Mouse (Mus musculus) adrenal gland, adult 2 months (tissue): ENCODE data around the gene Gast. TPM values are rescaled to one million over a fixed set of nuclear protein-coding genes. Genes with fewer than 3 reads are reported as not detected.

Experiments
- DNase-seq: peaks from one replicate; pipeline ENCODE4 v3.0.0; 2021
- polyA plus RNA-seq: library from polyadenylated mRNA; depleted of rRNA; stranded (reverse); fragments of >200 nt; gene quantifications from 2 replicates; pipeline ENCODE4 v1.2.3, GENCODE M21; 2012; rRNA removed
- total RNA-seq, 2 experiments: library from RNA; stranded (reverse); gene quantifications; 2 replicates each; pipeline ENCODE4 v1.2.3; 2021

Gene Gast
- total and polyA plus RNA-seq, 3 experiments = not detected

DNA sequence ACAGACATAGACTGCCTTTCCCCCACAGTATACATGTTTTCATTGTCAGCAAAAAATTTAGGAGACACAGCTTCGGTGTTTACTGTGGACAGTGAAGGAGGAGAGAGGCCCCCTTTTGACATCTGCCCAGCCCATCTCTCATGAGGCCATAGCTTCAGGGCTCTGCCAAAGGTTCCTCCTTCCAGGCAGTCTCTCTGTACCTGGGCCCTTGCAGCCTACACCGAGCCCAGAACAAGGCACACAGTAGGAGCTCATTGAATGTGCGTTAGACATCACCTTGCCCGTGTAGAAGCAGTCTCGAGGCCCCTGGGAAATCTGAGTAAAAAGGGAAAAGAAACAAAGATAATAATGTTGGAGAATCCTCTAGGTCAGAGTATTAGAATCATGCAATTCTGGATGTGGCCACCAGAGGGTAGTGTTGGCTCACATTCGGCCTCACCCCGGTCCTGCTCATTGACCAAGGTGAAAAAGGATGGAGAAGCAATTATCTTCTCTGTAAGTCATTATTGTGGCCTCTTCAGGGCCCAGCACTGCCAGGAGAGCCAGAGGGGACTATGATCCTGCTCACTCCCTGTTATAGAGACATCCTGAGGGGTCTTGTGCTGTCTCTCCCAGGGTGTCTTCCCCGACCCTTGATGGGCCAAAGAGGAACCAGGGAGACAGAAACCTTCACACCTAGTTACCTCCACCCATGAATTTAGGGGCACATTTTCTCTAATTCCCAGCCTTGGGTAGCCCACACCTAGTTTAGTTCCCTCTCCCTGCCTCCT, 28.2 kb downstream of the Gast start:
- DNase-seq = peak; percentile 78

DNA sequence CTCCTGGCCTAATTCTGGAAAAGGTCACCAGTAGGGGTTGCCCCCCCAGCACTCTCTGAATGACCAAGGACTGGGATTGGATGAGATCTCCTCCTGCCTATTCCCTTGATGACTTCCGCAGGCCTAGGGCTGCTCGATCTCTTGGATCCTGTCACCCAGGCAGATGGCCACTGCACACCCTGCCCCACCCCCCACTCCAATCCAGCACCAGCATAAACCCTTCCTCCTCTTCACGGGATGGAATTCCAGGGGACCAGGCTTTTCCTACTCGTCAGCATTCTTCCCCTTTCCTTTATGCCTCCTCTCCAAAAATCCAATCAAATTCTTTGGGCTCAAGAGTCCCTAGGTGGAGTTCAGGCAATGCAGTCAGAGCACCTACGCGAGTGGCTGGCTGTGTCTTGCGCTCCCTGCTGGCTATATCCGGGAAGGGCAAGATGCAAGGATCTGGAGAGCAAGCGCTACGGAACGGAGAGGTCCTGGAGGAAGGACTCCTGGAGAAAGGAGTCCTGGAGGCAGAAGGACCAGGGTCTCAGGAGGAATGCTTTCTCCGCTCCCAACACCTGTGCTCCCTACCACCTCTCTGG, 28.9 kb downstream of the Gast start:
- peak; percentile 68 for DNase-seq

- DNase-seq = no peak
Observed at GRCm38 (mm10) chr11:100369145-100369544, 34.9 kb downstream of the Gast start.

- DNase-seq = no peak
Observed at GRCm38 (mm10) chr11:100369822-100370221, 35.6 kb downstream of the Gast start.

DNA sequence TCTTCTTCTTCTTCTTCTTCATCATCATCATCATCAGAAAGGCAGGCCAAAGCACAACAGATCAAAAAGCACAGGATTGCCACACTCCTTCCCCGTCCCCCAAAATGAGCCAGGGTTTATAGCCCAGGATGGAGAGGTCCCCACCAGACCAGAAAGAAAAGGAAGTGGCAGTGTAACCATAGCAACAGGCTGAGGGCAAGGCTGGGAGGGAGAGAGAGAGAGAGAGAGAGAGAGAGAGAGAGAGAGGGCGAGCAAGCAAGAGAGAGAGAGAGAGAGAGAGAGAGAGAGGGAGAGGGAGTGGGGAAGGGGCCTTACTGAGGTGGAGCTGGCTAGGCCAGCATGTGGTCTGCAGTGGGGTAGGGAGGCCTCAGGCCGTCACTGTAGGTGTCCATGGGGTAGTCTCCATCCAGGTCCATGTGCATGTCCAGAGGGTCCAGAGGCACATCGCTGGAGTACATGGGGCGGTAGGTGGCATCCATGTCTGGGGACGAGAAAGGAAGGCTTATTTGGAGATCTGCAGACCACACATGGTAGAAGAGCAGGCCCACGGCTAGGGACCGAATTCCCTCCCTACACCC, 37.9 kb downstream of the Gast start:
- DNase-seq = no peak

DNA sequence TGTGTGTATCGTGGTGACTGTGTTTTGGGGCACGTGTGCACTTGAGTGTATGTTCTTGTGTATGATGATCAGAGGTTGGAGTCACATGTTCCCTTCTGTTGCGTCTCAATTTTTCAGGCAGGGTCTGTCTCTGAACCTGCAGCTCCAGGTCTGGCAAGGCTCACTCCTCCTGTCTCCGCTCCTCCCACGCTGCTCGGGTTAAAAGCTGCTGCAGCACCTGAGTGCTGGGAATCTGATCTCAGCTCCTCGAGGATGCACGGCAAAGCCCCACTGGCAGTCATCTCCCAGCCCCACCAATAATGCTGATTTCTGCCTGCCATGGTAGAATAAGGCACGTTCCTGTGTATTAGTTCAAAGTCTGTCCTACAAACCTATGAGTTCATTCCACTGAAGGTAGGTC, 40.9 kb downstream of the Gast start:
- no peak for DNase-seq

GRCm38 (mm10) chr11:100376005-100376404, 41.8 kb downstream of the Gast start:
- no peak for DNase-seq

DNA sequence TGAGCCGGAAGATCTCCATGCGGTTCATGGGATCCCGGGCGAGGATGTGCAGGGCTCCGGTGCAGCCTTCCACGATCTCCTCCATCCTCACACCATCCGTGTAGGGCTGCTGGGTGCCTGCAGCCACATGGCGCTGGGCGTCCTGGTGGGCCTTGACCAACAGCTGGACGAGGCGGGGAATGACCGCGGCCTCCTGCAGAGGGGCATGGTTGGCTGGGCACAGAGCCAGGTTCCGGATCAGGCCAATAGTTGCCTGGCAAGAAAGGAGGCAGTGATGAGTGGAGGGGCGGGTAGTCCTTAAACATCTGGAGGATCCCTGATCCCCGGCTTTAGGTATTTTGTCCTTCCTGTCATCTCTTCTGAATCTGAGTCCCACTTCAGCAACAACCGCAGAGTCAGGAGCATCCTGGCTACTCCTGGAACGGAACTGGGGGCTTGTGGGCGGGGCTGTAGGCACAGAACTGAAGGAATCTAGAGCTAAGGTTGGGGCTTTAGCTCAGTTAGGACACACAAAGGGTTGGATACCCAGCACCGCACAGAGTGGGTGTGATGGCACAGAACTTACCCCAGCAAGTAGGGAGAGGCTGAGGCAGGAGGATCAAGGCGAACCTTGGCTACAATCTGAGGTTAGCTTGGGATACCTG, 42.7 kb downstream of the Gast start:
- DNase-seq = no peak

DNA sequence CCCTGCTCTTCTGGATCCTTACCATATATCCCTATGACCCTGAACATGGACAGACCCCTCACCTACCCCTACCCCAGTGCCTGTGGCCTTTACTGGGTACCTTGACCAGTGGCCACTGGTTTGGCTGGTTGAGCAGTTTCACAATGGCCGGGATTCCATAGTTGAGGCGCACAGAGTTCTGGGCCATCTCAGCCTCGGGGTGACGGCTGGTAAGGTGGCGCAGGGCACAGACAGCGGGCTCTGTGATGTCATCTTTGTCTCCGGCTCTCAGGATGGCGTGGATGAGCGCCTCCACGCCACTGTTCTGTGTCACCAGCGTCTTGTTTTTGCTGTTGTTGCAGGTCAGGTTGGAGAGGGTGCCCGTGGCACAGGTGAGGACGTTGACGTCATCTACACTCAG, 43.8 kb downstream of the Gast start:
- no peak for DNase-seq

GRCm38 (mm10) chr11:100378446-100378845, 44.2 kb downstream of the Gast start:
- DNase-seq = no peak

- no peak for DNase-seq
Observed at GRCm38 (mm10) chr11:100379311-100379710, 45.1 kb downstream of the Gast start.

DNA sequence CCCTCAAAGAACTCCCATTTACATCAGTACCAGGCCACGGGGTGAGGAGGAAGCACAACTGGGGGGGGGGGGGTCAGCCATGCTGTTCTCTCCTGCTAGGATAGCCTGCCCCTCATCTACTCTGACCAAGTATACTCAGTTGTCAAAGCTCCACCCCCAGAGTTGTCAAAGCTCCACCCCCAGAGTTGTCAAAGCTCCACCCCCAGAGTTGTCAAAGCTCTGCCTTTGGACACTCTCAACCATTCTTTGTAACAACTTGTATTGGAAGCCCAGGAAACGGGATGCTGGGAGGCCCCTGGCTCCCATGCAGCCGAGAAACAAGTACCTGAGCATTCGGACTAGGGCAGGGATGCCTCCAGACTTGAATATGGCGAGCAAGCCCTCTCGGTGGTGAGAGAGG, 48.5 kb downstream of the Gast start:
- no peak for DNase-seq

DNA sequence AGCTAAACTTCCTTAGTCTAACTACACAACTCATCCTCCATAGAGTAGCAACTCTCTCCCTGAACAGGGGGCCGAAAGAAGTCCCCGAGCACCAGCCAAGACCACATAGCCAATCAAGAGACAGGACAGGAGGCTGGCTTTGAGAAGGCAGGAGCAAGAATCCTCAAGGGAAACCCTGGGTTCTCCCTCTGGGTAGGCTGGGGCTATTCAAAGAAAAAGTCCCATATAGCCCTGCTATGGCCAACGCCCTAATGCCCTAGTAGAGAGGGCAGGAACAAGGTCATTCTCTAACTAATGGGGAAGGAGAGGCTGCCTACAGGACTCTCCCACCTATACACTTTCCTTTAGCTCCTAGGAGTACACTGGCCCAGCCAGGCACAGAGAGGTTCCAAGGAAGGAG, 50.8 kb downstream of the Gast start:
- DNase-seq = no peak

DNA sequence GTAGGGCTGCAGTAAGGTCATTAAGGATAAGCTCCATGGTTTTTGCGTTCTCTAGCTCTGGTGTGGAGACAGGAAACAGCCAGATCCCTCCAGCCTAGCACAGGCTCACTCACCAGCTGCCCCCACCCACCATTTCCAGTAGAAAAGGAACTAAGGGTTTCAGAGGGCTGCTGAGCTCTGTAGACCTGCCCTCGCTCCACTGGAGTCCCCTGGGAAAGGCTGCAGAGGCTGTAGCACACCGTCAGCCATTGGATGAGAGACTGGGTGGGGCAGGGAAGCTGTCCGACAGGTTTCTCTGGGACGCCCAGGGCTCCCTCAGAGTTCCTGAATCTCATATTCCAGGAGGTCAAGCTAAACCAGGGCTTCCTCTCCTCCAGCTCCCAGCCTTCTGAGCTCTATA, 52.4 kb downstream of the Gast start:
- no peak for DNase-seq

Other genes with a start within 250 kb of the Gast start
- gene Krt32, start 246.2 kb upstream of the Gast start, total RNA-seq = not detected
- not detected in 2 replicates for gene Krt32, start 246.2 kb upstream of the Gast start, polyA plus RNA-seq
- gene Krt35, start 238.2 kb upstream of the Gast start, total RNA-seq = not detected
- not detected in 2 replicates for gene Krt35, start 238.2 kb upstream of the Gast start, polyA plus RNA-seq
- gene Krt36, start 228.8 kb upstream of the Gast start, total RNA-seq = under 1 TPM; 0.28 to 0.43 TPM
- gene Krt36, start 228.8 kb upstream of the Gast start, polyA plus RNA-seq = 0.31 and 0.50 TPM in 2 replicates
- not detected for gene Krt13, start 212.8 kb upstream of the Gast start, total RNA-seq
- gene Krt13, start 212.8 kb upstream of the Gast start, polyA plus RNA-seq = not detected in 2 replicates
- not detected for gene Krt15, start 198.5 kb upstream of the Gast start, total RNA-seq
- gene Krt15, start 198.5 kb upstream of the Gast start, polyA plus RNA-seq = not detected in 2 replicates
- 1 to 10 TPM; 6.1 to 8.6 TPM for gene Krt19, start 185.7 kb upstream of the Gast start, total RNA-seq
- gene Krt19, start 185.7 kb upstream of the Gast start, polyA plus RNA-seq = 2.6 and 4.4 TPM in 2 replicates
- not detected for gene Krt9, start 141.2 kb upstream of the Gast start, total RNA-seq
- gene Krt9, start 141.2 kb upstream of the Gast start, polyA plus RNA-seq = not detected in 2 replicates
- under 1 TPM in 1 of 2 experiments, not detected in 1; 0.52 TPM for gene Krt14, start 126.9 kb upstream of the Gast start, total RNA-seq
- 0.12 and 0.13 TPM in 2 replicates for gene Krt14, start 126.9 kb upstream of the Gast start, polyA plus RNA-seq
- not detected for gene Krt16, start 85.5 kb upstream of the Gast start, total RNA-seq
- gene Krt16, start 85.5 kb upstream of the Gast start, polyA plus RNA-seq = not detected in 2 replicates
- not detected for gene Krt17, start 73.4 kb upstream of the Gast start, total RNA-seq
- gene Krt17, start 73.4 kb upstream of the Gast start, polyA plus RNA-seq = not detected in 2 replicates
- not detected for gene Krt42, start 64.5 kb upstream of the Gast start, total RNA-seq
- gene Krt42, start 64.5 kb upstream of the Gast start, polyA plus RNA-seq = 0.12 TPM in 1 of 2 replicates, not detected in the other
- 1,000 to 10,000 TPM; 1,002 to 1,252 TPM for gene Eif1, start 14.5 kb upstream of the Gast start, total RNA-seq
- gene Eif1, start 14.5 kb upstream of the Gast start, polyA plus RNA-seq = 121 and 147 TPM in 2 replicates
- 10 to 100 TPM; 34.6 to 62.1 TPM for gene Hap1, start 21.7 kb downstream of the Gast start, total RNA-seq
- 28.5 and 32.8 TPM in 2 replicates for gene Hap1, start 21.7 kb downstream of the Gast start, polyA plus RNA-seq
- 10 to 100 TPM; 67.0 to 94.3 TPM for gene Jup, start 63.4 kb downstream of the Gast start, total RNA-seq
- 275 and 284 TPM in 2 replicates for gene Jup, start 63.4 kb downstream of the Gast start, polyA plus RNA-seq
- gene P3h4, start 80.4 kb downstream of the Gast start, total RNA-seq = 10 to 100 TPM; 20.3 to 40.8 TPM
- 76.3 and 107 TPM in 2 replicates for gene P3h4, start 80.4 kb downstream of the Gast start, polyA plus RNA-seq
- gene Fkbp10, start 81.3 kb downstream of the Gast start, total RNA-seq = 10 to 100 TPM; 12.5 to 25.8 TPM
- gene Fkbp10, start 81.3 kb downstream of the Gast start, polyA plus RNA-seq = 42.1 and 57.5 TPM in 2 replicates
- 10 to 100 TPM; 54.3 to 58.7 TPM for gene Nt5c3b, start 107.4 kb downstream of the Gast start, total RNA-seq
- gene Nt5c3b, start 107.4 kb downstream of the Gast start, polyA plus RNA-seq = 43.0 and 46.0 TPM in 2 replicates
- gene Klhl10, start 107.5 kb downstream of the Gast start, total RNA-seq = under 1 TPM; 0.69 to 0.84 TPM
- 0.17 and 0.38 TPM in 2 replicates for gene Klhl10, start 107.5 kb downstream of the Gast start, polyA plus RNA-seq
- gene Klhl11, start 138.3 kb downstream of the Gast start, total RNA-seq = 10 to 100 TPM; 47.4 to 47.5 TPM
- gene Klhl11, start 138.3 kb downstream of the Gast start, polyA plus RNA-seq = 14.2 and 16.8 TPM in 2 replicates
- 1,000 to 10,000 TPM; 1,249 to 2,157 TPM for gene Acly, start 193.6 kb downstream of the Gast start, total RNA-seq
- 567 and 624 TPM in 2 replicates for gene Acly, start 193.6 kb downstream of the Gast start, polyA plus RNA-seq
- gene Ttc25, start 211.2 kb downstream of the Gast start, total RNA-seq = 10 to 100 TPM in 1 of 2 experiments, 1 to 10 TPM in 1; 3.5 to 11.4 TPM
- 1.3 and 1.6 TPM in 2 replicates for gene Ttc25, start 211.2 kb downstream of the Gast start, polyA plus RNA-seq
- 10 to 100 TPM; 38.3 to 55.4 TPM for gene Cnp, start 240.5 kb downstream of the Gast start, total RNA-seq
- gene Cnp, start 240.5 kb downstream of the Gast start, polyA plus RNA-seq = 29.4 and 36.5 TPM in 2 replicates